Mouse (Mus musculus): ENCODE measurements at regions not wholly inside any gene's neighbourhood (a gene's known extent, or its start where the extent isn't known, plus 50 kb on each side); places are given as distances from the start of the nearest gene placed in this dataset.
A peak's percentile ranks its signal among the peaks of the same experiment; 100 is the strongest.

GRCm38 (mm10) chr17:93260366-93261205, 61.8 kb downstream of the Adcyap1 start:
- WGBS, result 24% methylated on average over 8 of the region's 8 CpGs
- no peaks in the 10 kb centered on the region for H3K4me1 ChIP-seq
- no peak overlapping the region for H3K27ac ChIP-seq
- H3K9me3 ChIP-seq, result no peaks in the 10 kb centered on the region
- H3K27me3 ChIP-seq, result no peaks in the 10 kb centered on the region
- no peak overlapping the region for H3K9ac ChIP-seq
- ATAC-seq (ENCODE audit: low FRiP score, low read depth), result no peak
- H3K4me3 ChIP-seq, result no peak overlapping the region
- no peaks in the 10 kb centered on the region for H3K36me3 ChIP-seq
- H3K4me2 ChIP-seq (replicated peaks), result no peak overlapping the region

GRCm38 (mm10) chr17:93261206-93261504, 62.3 kb downstream of the Adcyap1 start:
- H3K9ac ChIP-seq, result no peak overlapping the region
- H3K36me3 ChIP-seq, result no peaks in the 10 kb centered on the region
- H3K4me2 ChIP-seq (replicated peaks), result no peak overlapping the region
- 36% methylated on average over 1 of the region's 1 CpGs for WGBS
- H3K4me1 ChIP-seq, result no peaks in the 10 kb centered on the region
- no peak for ATAC-seq (ENCODE audit: low FRiP score, low read depth)
- no peak overlapping the region for H3K27ac ChIP-seq
- no peaks in the 10 kb centered on the region for H3K9me3 ChIP-seq
- H3K4me3 ChIP-seq, result no peak overlapping the region
- H3K27me3 ChIP-seq, result no peaks in the 10 kb centered on the region

- Histone ChIP-seq H3K27ac (no peak overlapping the region), H3K4me3 (no peak overlapping the region), H3K9ac (no peak overlapping the region), H3K4me1 (no peaks in the 10 kb centered on the region), H3K36me3 (no peaks in the 10 kb centered on the region), H3K27me3 (no peaks in the 10 kb centered on the region), H3K4me2 (replicated peaks) (no peak overlapping the region), H3K9me3 (no peaks in the 10 kb centered on the region)
- WGBS, result 5% methylated on average over 1 of the region's 1 CpGs
- ATAC-seq (ENCODE audit: low FRiP score, low read depth), result no peak
Measured at GRCm38 (mm10) chr17:93306121-93306520, 107.3 kb downstream of the Adcyap1 start.

GRCm38 (mm10) chr17:93312139-93312538, 113.3 kb downstream of the Adcyap1 start:
- H3K27ac ChIP-seq, result no peak overlapping the region
- WGBS, result 50% methylated on average over 4 of the region's 4 CpGs
- H3K36me3 ChIP-seq, result no peaks in the 10 kb centered on the region
- no peak overlapping the region for H3K9ac ChIP-seq
- no peak overlapping the region for H3K4me2 ChIP-seq (replicated peaks)
- no peaks in the 10 kb centered on the region for H3K9me3 ChIP-seq
- no peak overlapping the region for H3K4me3 ChIP-seq
- no peaks in the 10 kb centered on the region for H3K27me3 ChIP-seq
- no peak for ATAC-seq (ENCODE audit: low FRiP score, low read depth)
- no peaks in the 10 kb centered on the region for H3K4me1 ChIP-seq

GRCm38 (mm10) chr17:93312640-93313309, 114.0 kb downstream of the Adcyap1 start:
- no peaks in the 10 kb centered on the region for H3K36me3 ChIP-seq
- H3K4me3 ChIP-seq, result no peak overlapping the region
- H3K9me3 ChIP-seq, result no peaks in the 10 kb centered on the region
- no peaks in the 10 kb centered on the region for H3K4me1 ChIP-seq
- no peak overlapping the region for H3K4me2 ChIP-seq (replicated peaks)
- H3K9ac ChIP-seq, result no peak overlapping the region
- 73% methylated on average over 3 of the region's 3 CpGs for WGBS
- no peak overlapping the region for H3K27ac ChIP-seq
- no peak for ATAC-seq (ENCODE audit: low FRiP score, low read depth)
- H3K27me3 ChIP-seq, result no peaks in the 10 kb centered on the region

- Histone ChIP-seq H3K27me3 (no peaks in the 10 kb centered on the region), H3K4me2 (replicated peaks) (no peak overlapping the region), H3K9me3 (no peaks in the 10 kb centered on the region), H3K27ac (no peak overlapping the region), H3K4me1 (no peaks in the 10 kb centered on the region), H3K9ac (no peak overlapping the region), H3K4me3 (no peak overlapping the region), H3K36me3 (no peaks in the 10 kb centered on the region)
- 65% methylated on average over 2 of the region's 2 CpGs for WGBS
- no peak for ATAC-seq (ENCODE audit: low FRiP score, low read depth)
Measured at GRCm38 (mm10) chr17:93313310-93313688, 114.5 kb downstream of the Adcyap1 start.

GRCm38 (mm10) chr17:93314144-93314543, 115.3 kb downstream of the Adcyap1 start:
- Histone ChIP-seq H3K27me3 (no peaks in the 10 kb centered on the region), H3K4me3 (no peak overlapping the region), H3K27ac (no peak overlapping the region), H3K4me1 (no peaks in the 10 kb centered on the region), H3K4me2 (replicated peaks) (no peak overlapping the region), H3K9me3 (no peaks in the 10 kb centered on the region), H3K9ac (no peak overlapping the region), H3K36me3 (no peaks in the 10 kb centered on the region)
- 25% methylated on average over 3 of the region's 3 CpGs for WGBS
- ATAC-seq (ENCODE audit: low FRiP score, low read depth), result no peak

- no peak overlapping the region for H3K4me3 ChIP-seq
- no peak overlapping the region for H3K9ac ChIP-seq
- ATAC-seq (ENCODE audit: low FRiP score, low read depth), result no peak
- H3K27ac ChIP-seq, result no peak overlapping the region
- H3K4me1 ChIP-seq, result no peaks in the 10 kb centered on the region
- H3K27me3 ChIP-seq, result no peaks in the 10 kb centered on the region
- 75% methylated on average over 4 of the region's 4 CpGs for WGBS
- no peaks in the 10 kb centered on the region for H3K9me3 ChIP-seq
- no peaks in the 10 kb centered on the region for H3K36me3 ChIP-seq
- no peak overlapping the region for H3K4me2 ChIP-seq (replicated peaks)
Measured at GRCm38 (mm10) chr17:93321482-93321881, 122.7 kb downstream of the Adcyap1 start.

GRCm38 (mm10) chr17:93337576-93337975, 138.8 kb downstream of the Adcyap1 start:
- H3K4me1 ChIP-seq, result no peaks in the 10 kb centered on the region
- H3K4me3 ChIP-seq, result no peak overlapping the region
- H3K27me3 ChIP-seq, result no peaks in the 10 kb centered on the region
- H3K27ac ChIP-seq, result no peak overlapping the region
- H3K9ac ChIP-seq, result no peak overlapping the region
- no peaks in the 10 kb centered on the region for H3K36me3 ChIP-seq
- WGBS, result 47% methylated on average over 1 of the region's 1 CpGs
- H3K4me2 ChIP-seq (replicated peaks), result no peak overlapping the region
- 0 out of 2 replicates have a peak, but pooled peaks cover 1% of the 10 kb centered on the region for H3K9me3 ChIP-seq
- ATAC-seq (ENCODE audit: low FRiP score, low read depth), result 0 out of 2 replicates have a peak, but pooled peaks have one; percentile 24

- ATAC-seq (ENCODE audit: low FRiP score, low read depth), result no peak
- no peak overlapping the region for H3K9ac ChIP-seq
- no peak overlapping the region for H3K4me3 ChIP-seq
- no peaks in the 10 kb centered on the region for H3K9me3 ChIP-seq
- H3K27ac ChIP-seq, result no peak overlapping the region
- no peak overlapping the region for H3K4me2 ChIP-seq (replicated peaks)
- H3K27me3 ChIP-seq, result no peaks in the 10 kb centered on the region
- no peaks in the 10 kb centered on the region for H3K36me3 ChIP-seq
- H3K4me1 ChIP-seq, result no peaks in the 10 kb centered on the region
Measured at GRCm38 (mm10) chr17:93355238-93355637, 156.4 kb downstream of the Adcyap1 start.

GRCm38 (mm10) chr17:93362926-93363325, 164.1 kb downstream of the Adcyap1 start:
- Histone ChIP-seq H3K27me3 (no peaks in the 10 kb centered on the region), H3K4me1 (no peaks in the 10 kb centered on the region), H3K36me3 (no peaks in the 10 kb centered on the region), H3K9me3 (no peaks in the 10 kb centered on the region), H3K4me2 (replicated peaks) (no peak overlapping the region), H3K9ac (no peak overlapping the region), H3K4me3 (no peak overlapping the region), H3K27ac (no peak overlapping the region)
- ATAC-seq (ENCODE audit: low FRiP score, low read depth), result no peak

GRCm38 (mm10) chr17:93377453-93378091, 178.8 kb downstream of the Adcyap1 start:
- ATAC-seq (ENCODE audit: low FRiP score, low read depth), result no peak
- H3K4me3 ChIP-seq, result no peak overlapping the region
- no peaks in the 10 kb centered on the region for H3K9me3 ChIP-seq
- no peak overlapping the region for H3K9ac ChIP-seq
- H3K4me1 ChIP-seq, result no peaks in the 10 kb centered on the region
- no peak overlapping the region for H3K27ac ChIP-seq
- no peaks in the 10 kb centered on the region for H3K27me3 ChIP-seq
- no peaks in the 10 kb centered on the region for H3K36me3 ChIP-seq
- no peak overlapping the region for H3K4me2 ChIP-seq (replicated peaks)
